Mouse (Mus musculus): ENCODE data around the gene Plekhh3.
"Not testable (repeated sequence)": the region's sequence is repeated elsewhere in the genome, so short reads cannot be mapped to it uniquely, and the experiment has no call there.

Gene Plekhh3

GRCm38 (mm10) chr11:101149178-101150105 is 21.7 kb downstream of the Plekhh3 start:
- no peak for DNase-seq (ENCODE audit: low read depth)

GRCm38 (mm10) chr11:101148751-101149150 is 22.4 kb downstream of the Plekhh3 start:
- DNase-seq (ENCODE audit: low read depth) = no peak

GRCm38 (mm10) chr11:101146377-101146776 is 24.8 kb downstream of the Plekhh3 start:
- no peak for DNase-seq (ENCODE audit: low read depth)

GRCm38 (mm10) chr11:101143338-101144225 is 27.6 kb downstream of the Plekhh3 start:
- DNase-seq (ENCODE audit: low read depth) = no peak

GRCm38 (mm10) chr11:101142215-101142967 is 28.8 kb downstream of the Plekhh3 start:
- DNase-seq (ENCODE audit: low read depth) = no peak

GRCm38 (mm10) chr11:101141088-101141487 is 30.1 kb downstream of the Plekhh3 start:
- no peak for DNase-seq (ENCODE audit: low read depth)

- DNase-seq (ENCODE audit: low read depth) = no peak
Observed at GRCm38 (mm10) chr11:101140164-101140819, 30.9 kb downstream of the Plekhh3 start.

- DNase-seq (ENCODE audit: low read depth) = no peak
Observed at GRCm38 (mm10) chr11:101138536-101139181, 32.5 kb downstream of the Plekhh3 start.

- DNase-seq (ENCODE audit: low read depth) = no peak
Observed at GRCm38 (mm10) chr11:101137000-101137399, 34.2 kb downstream of the Plekhh3 start.

- DNase-seq (ENCODE audit: low read depth) = no peak
Observed at GRCm38 (mm10) chr11:101134217-101134865, 36.8 kb downstream of the Plekhh3 start.

- no peak for DNase-seq (ENCODE audit: low read depth)
Observed at GRCm38 (mm10) chr11:101133037-101133436, 38.1 kb downstream of the Plekhh3 start.

GRCm38 (mm10) chr11:101131701-101132100 is 39.5 kb downstream of the Plekhh3 start:
- DNase-seq (ENCODE audit: low read depth) = peak; percentile 40

GRCm38 (mm10) chr11:101131187-101131586 is 40.0 kb downstream of the Plekhh3 start:
- DNase-seq (ENCODE audit: low read depth) = peak; percentile 44

- DNase-seq (ENCODE audit: low read depth) = no peak
Observed at GRCm38 (mm10) chr11:101130056-101130756, 40.9 kb downstream of the Plekhh3 start.

- no peak for DNase-seq (ENCODE audit: low read depth)
Observed at GRCm38 (mm10) chr11:101128996-101129577, 42.1 kb downstream of the Plekhh3 start.

- DNase-seq (ENCODE audit: low read depth) = no peak
Observed at GRCm38 (mm10) chr11:101127075-101127474, 44.1 kb downstream of the Plekhh3 start.

- not testable (repeated sequence) for DNase-seq (ENCODE audit: low read depth)
Observed at GRCm38 (mm10) chr11:101125008-101125407, 46.1 kb downstream of the Plekhh3 start.

GRCm38 (mm10) chr11:101124494-101124893 is 46.7 kb downstream of the Plekhh3 start:
- not testable (repeated sequence) for DNase-seq (ENCODE audit: low read depth)

- DNase-seq (ENCODE audit: low read depth) = no peak
Observed at GRCm38 (mm10) chr11:101120545-101121188, 50.5 kb downstream of the Plekhh3 start.

All from c-Kit-positive CD71-positive TER-119-negative erythroid progenitor cells, embryonic 14.5 days (primary cell).